Mouse (Mus musculus): ENCODE data around the gene Adad2.

Gene Adad2

DNA sequence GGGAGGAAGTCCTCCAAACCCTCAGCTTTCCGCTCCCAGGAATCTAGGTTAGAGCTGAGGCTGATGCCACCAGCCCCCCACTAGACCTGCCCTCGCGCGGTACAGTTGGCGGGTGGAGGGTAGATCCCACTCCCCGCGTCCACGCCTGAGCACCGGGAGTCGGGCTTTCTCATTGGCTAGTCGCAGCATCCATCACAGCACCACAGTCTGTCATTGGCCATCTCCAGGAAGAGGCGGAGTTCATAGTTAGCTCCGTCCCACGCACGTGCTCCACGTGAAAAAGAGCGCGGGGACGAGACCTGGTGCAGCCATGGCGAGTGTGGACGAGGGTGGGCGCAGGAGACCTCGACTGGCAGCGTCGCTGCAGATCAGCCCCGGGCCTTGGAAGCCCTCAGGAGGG, at the start of gene Adad2:
TSS of gene Adad2 (plus strand) at position 277 of the 400 bp plus-strand sequence.
- no peak for DNase-seq (ENCODE audit: low spot score in 2 of 2)

DNA sequence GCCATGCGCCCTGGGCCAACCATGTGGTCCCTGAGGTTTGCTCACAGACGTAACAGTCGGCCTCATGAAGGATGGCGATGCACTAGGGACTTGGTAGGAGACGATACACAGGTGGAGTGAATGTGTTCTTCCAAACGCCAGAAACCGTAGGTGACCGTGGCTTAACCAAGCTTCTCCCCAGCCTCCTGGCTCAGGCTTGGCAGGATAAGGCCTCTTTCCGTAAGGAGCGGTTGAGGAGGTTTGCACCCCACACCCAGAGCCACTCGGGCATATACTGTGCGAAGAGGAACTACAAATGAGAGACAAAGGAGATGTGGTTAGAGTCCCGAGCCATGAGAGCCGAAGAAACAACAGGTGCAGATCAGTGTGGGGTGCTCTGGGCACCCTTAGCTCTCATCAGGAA, 48.7 kb upstream of the Adad2 start:
- DNase-seq (ENCODE audit: low spot score in 2 of 2), result no peak

DNA sequence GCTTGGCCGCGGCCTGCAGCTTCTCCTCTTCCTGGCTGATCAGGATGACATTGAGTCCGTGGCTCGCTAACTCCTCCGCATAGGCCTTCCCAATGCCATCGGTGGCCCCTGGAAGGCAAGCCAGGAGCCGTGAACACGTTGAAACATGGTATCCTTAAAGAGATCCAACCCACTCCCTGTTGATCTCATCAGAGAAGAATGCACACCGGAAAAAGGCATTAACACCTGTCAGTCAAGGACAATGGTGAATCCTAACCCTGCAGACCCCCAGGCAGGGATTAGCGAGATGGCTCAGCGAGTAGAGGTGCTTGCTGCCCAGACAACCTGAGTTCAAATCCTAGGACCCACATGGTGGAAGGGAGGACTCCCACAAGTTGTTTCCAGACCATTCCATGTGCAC, 46.2 kb upstream of the Adad2 start:
- no peak for DNase-seq (ENCODE audit: low spot score in 2 of 2)

DNA sequence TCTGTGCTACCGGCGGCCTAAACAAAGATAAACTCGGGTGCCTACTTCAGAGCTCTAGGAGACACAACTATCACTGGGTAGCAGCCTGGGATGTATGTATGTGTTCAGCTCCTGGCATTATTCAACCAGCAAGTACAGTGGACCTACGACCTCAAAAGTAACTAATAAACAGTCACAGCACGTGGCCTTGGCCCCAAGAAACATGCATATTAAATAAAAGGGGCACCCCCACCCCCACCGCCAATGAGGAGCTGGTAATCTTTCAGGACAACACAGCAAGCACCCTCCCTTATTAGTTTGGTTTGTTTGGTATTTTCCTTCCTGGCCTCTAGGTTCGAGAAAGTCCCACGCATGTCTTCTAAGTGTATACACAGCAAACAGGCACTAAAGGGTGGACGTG, 44.3 kb upstream of the Adad2 start:
- DNase-seq (ENCODE audit: low spot score in 2 of 2), result no peak

DNA sequence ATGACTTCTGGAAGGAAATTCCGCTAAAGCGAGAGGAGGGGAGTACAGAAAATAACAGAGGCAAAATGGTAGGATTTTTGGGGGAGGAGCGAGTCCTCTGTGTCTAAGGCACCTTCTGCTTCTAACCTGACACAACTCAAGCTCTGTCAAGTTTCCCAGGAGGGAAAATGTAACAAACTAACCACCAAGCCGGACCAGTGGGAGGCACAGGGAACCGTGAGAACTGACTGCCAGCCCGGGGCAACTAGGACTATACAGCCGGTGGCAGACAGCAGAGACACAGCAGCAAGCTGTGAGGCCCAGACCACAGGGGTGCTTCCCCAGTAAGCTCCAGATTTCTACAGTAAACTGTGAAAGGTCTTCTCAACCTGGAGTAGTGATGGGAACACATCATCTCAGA, 43.6 kb upstream of the Adad2 start:
- DNase-seq (ENCODE audit: low spot score in 2 of 2), result no peak

DNA sequence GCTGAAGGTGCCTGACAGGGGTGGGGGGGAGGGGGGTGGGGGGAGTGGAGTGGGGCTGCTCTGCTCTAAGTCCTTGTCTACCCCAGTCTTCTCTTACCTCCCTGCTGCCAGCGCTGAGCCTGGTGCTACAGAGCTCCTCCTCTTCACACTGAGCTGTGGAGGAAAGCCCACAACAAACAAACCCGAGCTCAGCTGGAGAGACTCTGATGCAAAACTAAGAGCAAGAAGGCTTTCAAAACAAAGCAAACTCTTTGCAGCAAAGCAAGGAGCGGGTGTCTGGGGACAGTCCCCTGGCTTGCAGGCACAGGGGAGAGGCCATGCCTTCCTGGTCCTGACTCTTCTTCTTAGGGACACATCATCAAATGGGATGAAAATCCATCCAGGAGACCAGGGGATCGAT, 42.7 kb upstream of the Adad2 start:
- no peak for DNase-seq (ENCODE audit: low spot score in 2 of 2)

DNA sequence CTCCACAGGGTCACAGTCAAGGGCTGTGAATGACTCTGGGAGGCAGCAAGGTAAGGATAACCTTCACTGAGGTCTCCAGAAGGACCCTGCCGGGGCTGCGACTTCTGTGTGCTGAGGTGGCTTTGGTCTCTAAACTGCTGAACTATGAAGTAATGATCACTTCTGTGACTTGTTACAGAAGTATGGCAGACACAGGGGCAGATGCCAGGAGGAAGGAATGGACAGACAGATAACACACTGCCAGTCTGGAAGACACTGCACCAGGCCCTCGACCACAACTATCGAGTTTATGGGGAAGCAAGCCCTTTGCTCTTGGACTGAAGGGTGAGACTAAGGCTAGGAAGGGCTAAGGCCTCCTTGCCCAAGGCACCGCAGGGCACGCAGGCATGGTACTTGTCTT, 41.4 kb upstream of the Adad2 start:
- DNase-seq (ENCODE audit: low spot score in 2 of 2), result no peak

DNA sequence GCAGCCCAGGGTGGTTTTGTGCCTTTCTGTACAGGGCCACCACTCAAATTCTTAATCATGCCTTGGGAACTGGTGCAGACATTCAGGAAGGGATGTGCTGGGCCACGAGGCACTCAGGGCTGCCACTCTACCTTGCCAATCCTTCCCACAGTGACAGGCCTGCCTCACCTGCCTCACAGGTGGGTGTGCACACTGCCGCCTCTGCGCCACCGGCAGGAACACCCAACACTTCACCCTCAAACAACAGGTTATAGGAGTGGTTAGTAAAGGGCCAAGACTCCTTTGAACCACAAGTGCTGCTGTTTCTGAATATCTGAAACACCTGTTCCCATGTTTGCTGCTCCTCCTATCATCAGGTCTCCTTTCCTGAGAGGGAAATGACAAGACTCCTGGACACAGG, 40.1 kb upstream of the Adad2 start:
- no peak for DNase-seq (ENCODE audit: low spot score in 2 of 2)

DNA sequence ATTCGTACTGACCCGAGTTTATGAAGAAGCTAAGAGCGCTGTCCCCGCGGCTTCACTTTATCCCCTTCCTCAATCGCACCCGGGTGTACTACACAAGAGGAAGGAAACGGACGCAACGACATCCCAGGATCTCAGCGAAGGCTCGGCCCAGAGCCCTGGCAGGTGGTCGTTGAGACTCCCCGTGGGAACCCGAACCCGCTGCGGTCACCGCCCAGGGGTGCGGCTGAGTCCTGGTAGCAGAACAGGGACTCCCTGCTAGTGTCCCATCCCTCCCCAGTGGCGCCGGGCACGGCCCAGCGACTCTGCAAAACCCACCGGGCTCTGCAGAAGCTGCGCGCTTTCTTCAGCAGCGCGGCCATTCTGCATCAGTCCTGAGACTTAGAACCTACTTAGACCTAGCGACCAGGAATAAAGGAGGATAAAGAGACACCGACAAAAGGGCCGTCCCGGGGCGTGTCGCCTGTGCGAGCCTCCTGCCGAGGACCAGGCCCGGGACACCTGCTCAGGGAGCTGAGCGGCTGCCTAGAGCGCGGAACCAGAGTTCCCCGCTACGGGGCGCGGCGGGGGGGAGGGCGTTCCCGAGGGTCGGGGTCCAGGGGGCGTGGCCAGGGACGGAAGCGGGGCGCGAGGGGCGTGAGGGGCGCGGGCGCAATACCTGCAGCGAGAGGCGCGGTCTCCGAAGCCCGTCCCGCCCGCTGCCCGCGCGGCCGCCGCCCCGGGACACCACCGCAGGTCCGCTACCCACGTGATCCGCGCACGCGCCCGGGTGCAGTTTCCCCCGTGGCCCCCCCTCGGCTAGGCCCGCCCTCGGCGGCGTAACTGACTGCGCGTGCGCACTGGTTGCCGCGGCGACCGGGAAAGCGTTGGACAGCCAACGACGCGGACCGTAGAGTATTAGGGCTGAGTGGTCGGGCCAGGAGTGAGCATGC, 37.8 kb upstream of the Adad2 start, which contains the start of the genes Hsdl1 and Dnaaf1:
TSS of gene Hsdl1 (minus strand) at position 747 of the 929 bp plus-strand sequence.
TSS of gene Dnaaf1 (plus strand) at position 799 of the 929 bp plus-strand sequence.
- DNase-seq (ENCODE audit: low spot score in 2 of 2), result peak; percentile 95

DNA sequence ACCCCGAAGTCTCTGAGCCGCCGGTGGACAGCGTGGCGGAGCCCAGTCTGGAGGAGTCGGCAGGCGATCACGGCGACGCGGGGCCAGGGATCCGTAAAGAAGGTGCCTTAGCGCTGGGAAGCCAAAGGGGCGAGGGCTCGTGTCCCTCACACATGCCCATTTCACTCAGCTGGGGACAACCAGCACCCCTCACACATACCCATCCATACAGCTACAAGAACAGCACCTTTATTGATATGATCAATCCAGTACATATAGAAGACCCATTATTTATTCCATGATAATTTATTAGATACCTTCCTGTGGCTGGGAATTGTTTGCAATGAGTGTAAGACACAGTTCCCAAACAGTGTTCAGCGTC, 37.2 kb upstream of the Adad2 start:
- no peak for DNase-seq (ENCODE audit: low spot score in 2 of 2)

DNA sequence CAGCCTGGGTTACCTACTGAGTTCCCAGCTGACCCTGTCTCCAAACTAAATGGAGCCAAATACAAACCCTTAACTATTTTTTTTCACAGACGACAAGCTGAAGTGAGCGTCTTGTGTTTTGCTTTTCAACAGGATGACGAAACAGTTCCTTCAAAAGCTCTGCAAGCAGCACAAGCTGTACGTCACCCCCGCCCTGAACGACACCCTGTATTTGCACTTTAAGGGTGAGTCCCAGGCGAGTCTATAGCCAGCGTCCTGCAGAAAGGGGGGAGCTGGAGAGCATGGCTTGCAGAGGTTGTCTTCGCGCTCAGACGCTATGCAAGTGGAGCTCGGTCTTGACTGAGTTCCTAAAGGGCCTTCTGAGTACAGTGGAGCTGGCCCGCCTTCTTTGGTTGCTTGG, 33.5 kb upstream of the Adad2 start:
- DNase-seq (ENCODE audit: low spot score in 2 of 2), result no peak

DNA sequence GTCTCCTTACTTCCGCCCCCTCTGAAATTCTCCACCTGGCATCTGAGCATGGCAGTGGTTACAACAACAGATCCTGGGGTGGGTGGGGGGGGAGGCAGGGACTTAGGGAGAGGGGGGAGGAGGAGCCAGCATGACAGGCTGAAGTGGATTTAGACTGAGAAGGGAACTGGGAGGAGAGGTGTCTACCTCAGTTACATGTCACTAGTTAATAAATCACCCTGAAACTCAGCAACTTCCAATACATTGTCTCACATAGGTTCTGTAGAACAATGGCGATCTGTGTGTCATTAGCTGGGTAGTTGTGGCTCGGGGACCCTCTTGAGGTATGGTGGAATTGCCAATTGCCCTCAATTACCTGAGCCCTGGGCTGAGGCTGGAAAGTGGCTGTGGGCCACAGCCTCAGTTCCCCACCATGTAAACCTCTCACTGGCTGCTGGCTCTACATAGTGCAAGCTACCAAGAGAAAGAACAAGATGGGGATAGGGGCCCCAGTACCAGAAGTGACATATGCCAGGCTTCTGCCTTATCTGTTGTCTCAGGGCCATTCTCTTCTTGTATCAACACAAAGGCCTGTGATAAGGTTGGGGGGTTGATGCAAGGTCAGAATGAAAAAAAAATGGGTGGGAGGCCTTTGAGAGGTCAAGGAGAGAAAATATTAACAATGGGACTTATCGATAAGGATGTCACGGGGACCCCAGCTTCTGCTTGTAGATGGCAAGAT, 31.9 kb upstream of the Adad2 start:
- DNase-seq (ENCODE audit: low spot score in 2 of 2), result no peak

DNA sequence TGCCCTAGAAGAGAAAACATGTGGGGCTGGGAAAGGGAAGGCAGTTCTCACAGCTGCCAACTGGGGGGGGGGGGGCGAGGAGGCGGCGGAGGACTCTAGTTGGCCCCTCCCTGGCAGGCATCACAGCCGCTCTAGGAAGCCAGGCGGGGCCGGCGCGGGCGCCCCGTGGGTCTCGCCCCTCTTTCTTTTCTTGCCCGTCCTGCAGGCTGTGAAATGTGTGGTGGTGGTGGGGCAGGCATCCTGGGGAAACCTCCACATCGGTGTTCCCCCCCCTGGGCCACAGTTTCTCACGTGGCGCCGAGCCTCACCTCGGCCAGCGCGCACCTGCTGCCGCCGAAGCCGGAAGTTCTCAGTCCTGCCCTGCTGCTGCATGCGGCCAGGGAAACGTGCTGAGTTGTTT, 26.6 kb upstream of the Adad2 start:
- no peak for DNase-seq (ENCODE audit: low spot score in 2 of 2)

DNA sequence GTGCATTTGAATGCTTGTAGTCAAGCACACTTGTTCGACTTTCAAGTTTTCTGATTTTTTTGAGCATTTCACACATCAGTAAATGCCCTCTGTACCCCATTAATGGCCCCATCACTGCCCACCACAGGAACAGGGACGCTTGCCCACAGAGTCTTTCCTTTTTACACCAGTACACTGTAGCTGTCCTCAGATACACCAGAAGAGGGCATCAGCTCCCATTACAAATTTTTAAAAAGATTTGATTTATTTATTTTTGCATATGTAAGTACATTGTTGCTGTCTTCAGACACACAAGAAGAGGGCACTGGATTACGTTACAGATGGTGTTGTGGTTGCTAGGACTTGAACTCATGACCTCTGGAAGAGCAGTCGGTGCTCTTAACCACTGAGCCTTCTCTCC, 24.2 kb upstream of the Adad2 start:
- DNase-seq (ENCODE audit: low spot score in 2 of 2), result no peak

DNA sequence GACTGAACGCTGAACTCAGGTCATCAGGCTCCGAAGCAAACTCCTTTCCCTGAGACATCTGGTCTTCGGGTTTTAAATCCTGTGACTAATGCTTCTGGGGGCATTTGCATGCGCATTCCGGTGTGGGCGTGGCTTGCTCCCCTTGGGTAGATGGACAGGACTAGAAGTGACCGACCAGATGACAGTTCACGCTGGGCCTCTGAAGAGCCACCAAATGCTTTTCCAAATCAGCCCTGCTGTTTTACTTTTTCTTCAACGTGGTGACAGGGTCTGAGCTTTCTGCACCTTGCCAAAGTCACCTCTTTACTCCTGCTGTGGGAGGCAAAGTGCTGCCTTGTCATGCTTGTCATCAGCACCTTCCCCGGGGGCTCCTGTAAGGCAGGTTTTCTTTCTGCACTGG, 23.7 kb upstream of the Adad2 start:
- DNase-seq (ENCODE audit: low spot score in 2 of 2), result no peak

DNA sequence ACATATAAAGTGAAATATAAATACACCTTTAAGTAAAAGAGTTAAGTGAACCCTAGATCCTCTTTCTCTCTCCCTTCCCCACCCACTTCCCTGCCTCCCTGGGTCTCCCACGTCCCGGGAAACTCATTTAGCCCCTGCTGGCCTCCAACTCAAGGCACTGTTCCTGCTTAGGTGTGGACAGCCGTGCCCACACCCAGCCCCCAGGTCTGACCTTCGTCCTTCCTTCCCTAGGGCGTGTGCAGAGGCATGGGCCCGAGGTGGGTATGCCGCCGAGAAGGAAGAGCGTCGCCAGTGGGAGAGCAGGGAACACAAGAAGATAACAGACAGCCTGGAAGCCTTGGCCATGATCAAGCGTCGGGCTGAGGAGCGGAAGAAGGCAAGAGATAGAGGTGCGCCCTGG, 22.2 kb upstream of the Adad2 start:
- no peak for DNase-seq (ENCODE audit: low spot score in 2 of 2)

DNA sequence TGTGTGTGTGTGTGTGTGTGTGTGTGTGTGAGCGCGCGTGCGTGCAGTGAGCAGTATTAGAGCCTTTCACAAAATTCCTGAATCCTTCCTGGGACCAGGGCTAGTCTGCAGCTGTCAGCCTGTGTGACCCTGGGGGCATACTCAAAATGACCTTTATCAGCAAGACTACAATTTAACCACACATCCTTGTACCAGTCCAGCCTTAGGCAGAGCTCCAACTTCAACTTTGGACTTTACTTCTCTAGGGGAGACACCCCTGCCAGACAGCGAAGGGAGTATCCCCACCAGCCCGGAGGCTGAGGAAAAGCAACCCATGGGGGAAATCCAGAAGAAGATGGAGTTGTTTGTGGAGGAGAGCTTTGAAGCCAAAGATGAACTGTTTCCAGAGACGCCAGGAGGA, 21.1 kb upstream of the Adad2 start:
- no peak for DNase-seq (ENCODE audit: low spot score in 2 of 2)

DNA sequence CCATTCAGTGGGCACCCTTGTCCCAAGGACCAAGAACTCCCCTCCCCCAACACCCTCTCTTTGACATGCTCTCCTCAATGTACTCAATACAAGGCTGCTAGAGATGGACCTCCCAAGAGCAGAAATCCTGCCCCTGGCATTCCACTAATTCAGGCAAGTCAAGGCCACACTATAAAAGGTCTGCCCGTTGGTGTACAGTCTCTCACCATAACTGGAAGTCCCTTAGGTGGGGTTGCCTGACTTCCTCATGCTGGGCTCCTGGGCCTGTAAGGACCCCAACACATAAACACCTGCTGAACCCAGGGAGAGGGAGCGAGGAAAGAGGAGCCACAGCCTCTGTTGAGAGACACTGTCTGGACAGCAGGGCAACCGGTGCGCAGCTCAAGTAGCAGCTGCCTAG, 8.8 kb upstream of the Adad2 start:
- no peak for DNase-seq (ENCODE audit: low spot score in 2 of 2)

DNA sequence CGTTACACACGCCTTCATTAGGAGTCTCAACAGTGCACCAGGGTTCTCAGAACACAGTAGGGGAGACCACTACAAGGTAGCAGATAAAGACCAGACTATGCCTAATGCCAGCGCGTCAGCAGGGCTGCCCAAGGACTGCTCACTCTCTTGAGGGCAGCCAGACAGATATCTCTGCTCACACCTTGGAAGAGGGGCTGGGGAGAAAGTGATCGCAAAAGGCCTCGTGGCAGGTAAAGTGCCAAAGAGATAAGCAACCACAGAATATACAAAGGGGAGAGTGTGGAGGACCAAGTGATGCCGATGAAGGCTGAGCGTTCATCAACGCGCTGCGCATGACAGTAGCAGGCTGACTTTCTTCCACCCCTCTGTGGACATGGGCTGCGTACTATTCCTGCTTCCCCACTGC, 8.1 kb upstream of the Adad2 start:
- DNase-seq (ENCODE audit: low spot score in 2 of 2), result no peak

DNA sequence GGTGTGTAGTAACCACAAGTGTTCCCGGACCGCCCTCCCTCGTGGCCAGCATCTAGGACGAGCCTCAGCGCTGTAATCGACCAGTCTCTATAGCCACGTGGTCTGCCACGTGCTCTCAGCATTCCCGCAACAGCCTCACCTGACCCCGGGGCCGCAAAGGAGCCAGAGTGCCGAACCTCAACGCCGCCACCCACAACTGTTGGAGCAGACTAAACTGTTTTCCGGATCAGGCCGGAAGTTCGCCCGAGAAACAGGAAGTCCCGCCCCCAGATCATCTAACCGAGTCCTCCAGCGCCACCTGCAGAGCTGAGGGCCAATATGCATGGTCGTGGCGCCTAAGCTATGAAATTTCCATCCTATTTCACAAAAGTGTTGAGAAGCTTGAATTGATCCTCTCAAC, 7.6 kb upstream of the Adad2 start, which contains the start of gene Taf1c:
TSS of gene Taf1c (minus strand) at position 227 of the 400 bp plus-strand sequence.
- peak; percentile 88 to 93 for DNase-seq (ENCODE audit: low spot score in 2 of 2)

DNA sequence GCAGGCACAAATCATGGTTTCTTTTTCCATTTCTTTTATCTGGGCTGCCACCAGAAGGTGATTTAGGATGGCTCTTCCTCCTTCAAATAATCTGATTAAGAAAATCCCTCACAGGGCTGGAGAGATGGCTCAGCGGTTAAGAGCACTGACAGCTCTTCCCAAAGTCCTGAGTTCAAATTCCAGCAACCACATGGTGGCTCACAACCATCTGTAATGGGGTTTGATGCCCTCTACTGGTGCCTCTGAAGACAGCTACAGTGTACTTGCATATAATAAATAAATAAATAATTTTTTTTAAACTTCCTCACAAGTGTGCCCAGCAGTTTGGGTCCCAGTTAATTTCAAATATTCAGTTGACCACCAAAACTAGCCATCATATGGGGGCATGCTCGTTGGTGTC, 6.3 kb upstream of the Adad2 start:
- no peak for DNase-seq (ENCODE audit: low spot score in 2 of 2)

DNA sequence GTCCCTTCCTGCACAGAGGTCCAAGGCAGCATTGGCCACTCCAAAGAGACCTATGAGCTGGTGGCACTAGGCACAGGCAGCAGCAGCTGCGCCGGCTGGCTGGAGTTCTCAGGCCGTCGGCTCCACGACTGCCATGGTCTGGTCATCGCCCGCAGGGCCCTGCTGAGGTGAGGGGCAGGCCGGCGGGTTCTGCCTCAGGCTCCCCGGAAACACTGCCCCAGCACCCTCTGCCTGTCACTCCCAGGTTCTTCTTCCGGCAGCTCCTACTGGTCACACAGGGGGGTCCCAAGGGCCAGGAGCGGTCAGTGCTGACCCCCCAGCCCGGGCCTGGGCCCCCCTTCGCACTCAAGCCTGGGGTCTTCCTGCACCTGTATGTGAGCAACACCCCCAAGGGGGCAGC, 2.5 kb downstream of the Adad2 start:
- no peak for DNase-seq (ENCODE audit: low spot score in 2 of 2)

DNA sequence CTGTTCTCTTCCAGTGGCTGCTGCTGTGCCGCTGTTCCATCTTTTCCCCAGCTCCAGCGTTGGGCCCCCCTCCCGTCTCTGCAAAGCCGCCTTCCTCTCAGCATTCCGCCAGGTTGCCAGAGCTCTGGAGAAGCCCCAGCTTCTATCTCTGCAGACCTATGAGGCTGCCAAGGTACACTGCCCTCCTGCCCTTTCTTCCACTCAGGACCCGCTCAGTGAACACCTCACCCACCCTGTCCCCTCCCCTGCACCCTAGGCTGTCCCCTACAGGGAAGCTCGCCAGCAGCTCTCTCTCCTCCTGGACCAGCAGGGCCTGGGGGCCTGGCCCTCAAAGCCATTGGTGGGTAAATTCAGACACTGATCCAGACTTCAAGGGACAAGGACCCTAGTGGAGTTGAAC, 3.8 kb downstream of the Adad2 start:
- no peak for DNase-seq (ENCODE audit: low spot score in 2 of 2)

Data from urinary bladder, postnatal 36 days (tissue).